Mouse (Mus musculus): ENCODE data around the gene Ttyh3. TPM values are rescaled to one million over a fixed set of nuclear protein-coding genes. Genes with fewer than 3 reads are reported as not detected.

Ttyh3 gene
- 121 and 127 TPM in 2 replicates for polyA plus RNA-seq (2012; rRNA removed)

DNA sequence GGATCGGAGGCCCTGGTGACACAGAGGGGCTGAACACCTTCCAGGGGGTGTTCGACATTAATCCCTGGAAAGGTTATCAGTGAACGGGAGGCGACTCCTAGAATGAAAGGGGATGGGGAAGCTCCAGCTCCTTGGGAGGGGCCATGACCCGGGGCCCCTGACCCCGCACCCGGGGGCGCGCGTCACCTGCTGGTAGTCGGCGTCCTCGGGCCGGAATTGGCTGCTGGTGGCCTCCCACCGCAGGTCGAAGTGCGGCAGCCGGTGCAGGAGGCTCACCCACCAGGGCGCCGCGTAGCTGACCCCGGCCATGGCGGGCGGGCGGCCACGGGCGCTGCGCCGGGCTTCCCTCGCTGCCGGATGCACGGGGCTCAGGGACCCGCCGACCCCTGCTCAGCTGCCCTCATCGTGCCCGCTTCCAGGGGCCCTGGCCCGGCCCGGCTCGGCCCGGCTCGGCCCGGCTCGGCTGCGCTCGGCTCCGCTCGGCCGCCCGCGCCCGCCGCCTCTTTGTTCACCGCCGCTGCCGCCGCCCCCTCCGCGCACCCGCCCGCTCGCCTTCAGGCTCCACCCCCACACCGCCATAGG lies at the start of gene Ttyh3:
TSS of gene Ttyh3 (minus strand) at position 513 of the 582 bp plus-strand sequence.

DNA sequence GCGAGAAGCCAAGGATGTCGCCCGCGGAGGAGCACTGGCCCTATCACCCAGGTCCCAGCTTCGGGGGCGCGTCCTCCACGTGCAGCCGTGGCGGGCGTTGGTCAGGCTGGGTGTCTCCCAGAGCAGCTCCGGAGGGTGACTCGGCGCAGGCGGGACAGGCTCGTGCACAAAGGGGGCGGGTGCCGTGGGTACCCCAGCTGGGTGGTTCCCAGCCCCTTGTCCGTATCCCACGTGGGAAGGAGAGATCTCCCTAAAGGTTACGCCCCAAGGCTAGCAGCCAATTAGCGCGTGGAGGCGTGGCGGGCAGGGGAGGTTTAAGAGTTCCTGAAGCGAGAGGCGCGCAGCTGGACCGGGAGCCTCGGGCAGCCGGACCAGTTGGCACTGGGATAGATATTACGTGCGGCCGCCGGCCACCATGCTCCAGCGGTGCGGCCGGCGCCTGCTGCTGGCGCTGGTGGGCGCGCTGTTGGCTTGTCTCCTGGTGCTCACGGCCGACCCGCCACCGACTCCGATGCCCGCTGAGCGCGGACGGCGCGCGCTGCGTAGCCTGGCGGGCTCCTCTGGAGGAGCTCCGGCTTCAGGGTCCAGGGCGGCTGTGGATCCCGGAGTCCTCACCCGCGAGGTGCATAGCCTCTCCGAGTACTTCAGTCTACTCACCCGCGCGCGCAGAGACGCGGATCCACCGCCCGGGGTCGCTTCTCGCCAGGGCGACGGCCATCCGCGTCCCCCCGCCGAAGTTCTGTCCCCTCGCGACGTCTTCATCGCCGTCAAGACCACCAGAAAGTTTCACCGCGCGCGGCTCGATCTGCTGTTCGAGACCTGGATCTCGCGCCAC lies 41.6 kb downstream of the Ttyh3 start, which contains the start of gene Lfng:
TSS of gene Lfng (plus strand) at position 320 of the 835 bp plus-strand sequence.

Other genes starting within 250 kb of the Ttyh3 start
- gene Eif3b, start 229.7 kb downstream of the Ttyh3 start, polyA plus RNA-seq (2012; rRNA removed) = 149 and 191 TPM in 2 replicates
- gene Gm4869, start 203.4 kb downstream of the Ttyh3 start, polyA plus RNA-seq (2012; rRNA removed) = 0.14 and 0.20 TPM in 2 replicates
- 7.0 and 8.9 TPM in 2 replicates for gene Chst12, start 143.5 kb downstream of the Ttyh3 start, polyA plus RNA-seq (2012; rRNA removed)
- gene Grifin, start 84.0 kb downstream of the Ttyh3 start, polyA plus RNA-seq (2012; rRNA removed) = 0.24 and 0.31 TPM in 2 replicates
- 53.1 and 54.0 TPM in 2 replicates for gene Lfng, start 41.7 kb downstream of the Ttyh3 start, polyA plus RNA-seq (2012; rRNA removed)
- gene Iqce, start 53.3 kb upstream of the Ttyh3 start, polyA plus RNA-seq (2012; rRNA removed) = 31.4 and 34.4 TPM in 2 replicates
- 18.4 and 19.4 TPM in 2 replicates for gene Brat1, start 56.0 kb upstream of the Ttyh3 start, polyA plus RNA-seq (2012; rRNA removed)
- gene Amz1, start 75.1 kb upstream of the Ttyh3 start, polyA plus RNA-seq (2012; rRNA removed) = 0.73 and 0.89 TPM in 2 replicates
- gene Gna12, start 181.4 kb upstream of the Ttyh3 start, polyA plus RNA-seq (2012; rRNA removed) = 49.9 and 71.1 TPM in 2 replicates

Measured in central nervous system, embryonic 11.5 days (tissue).